Mouse (Mus musculus): ENCODE measurements around the gene Bok.

The Bok gene

GRCm38 (mm10) chr1:93689901-93690496 is 4.5 kb downstream of the Bok start:
- no peak for DNase-seq (ENCODE audit: low read depth, low spot score)

- DNase-seq (ENCODE audit: low read depth, low spot score) = no peak
Observed at GRCm38 (mm10) chr1:93691106-93691505, 5.6 kb downstream of the Bok start.

- DNase-seq (ENCODE audit: low read depth, low spot score) = no peak
Observed at GRCm38 (mm10) chr1:93691786-93692357, 6.4 kb downstream of the Bok start.

GRCm38 (mm10) chr1:93692773-93693172 is 7.3 kb downstream of the Bok start:
- DNase-seq (ENCODE audit: low read depth, low spot score) = no peak

- no peak for DNase-seq (ENCODE audit: low read depth, low spot score)
Observed at GRCm38 (mm10) chr1:93693502-93693901, 8.0 kb downstream of the Bok start.

- DNase-seq (ENCODE audit: low read depth, low spot score) = no peak
Observed at GRCm38 (mm10) chr1:93693943-93694342, 8.5 kb downstream of the Bok start.

- DNase-seq (ENCODE audit: low read depth, low spot score) = no peak
Observed at GRCm38 (mm10) chr1:93694966-93695365, 9.5 kb downstream of the Bok start.

GRCm38 (mm10) chr1:93697317-93697716 is 11.9 kb downstream of the Bok start:
- DNase-seq (ENCODE audit: low read depth, low spot score) = no peak

GRCm38 (mm10) chr1:93699159-93699558 is 13.7 kb downstream of the Bok start:
- DNase-seq (ENCODE audit: low read depth, low spot score) = no peak

- no peak for DNase-seq (ENCODE audit: low read depth, low spot score)
Observed at GRCm38 (mm10) chr1:93702106-93702505, 16.6 kb downstream of the Bok start.

GRCm38 (mm10) chr1:93703472-93704048 is 18.1 kb downstream of the Bok start:
- no peak for DNase-seq (ENCODE audit: low read depth, low spot score)

- DNase-seq (ENCODE audit: low read depth, low spot score) = no peak
Observed at GRCm38 (mm10) chr1:93704341-93704740, 18.9 kb downstream of the Bok start.

- DNase-seq (ENCODE audit: low read depth, low spot score) = peak; percentile 72
Observed at GRCm38 (mm10) chr1:93705389-93705788, 19.9 kb downstream of the Bok start.

- no peak for DNase-seq (ENCODE audit: low read depth, low spot score)
Observed at GRCm38 (mm10) chr1:93716166-93716565, 30.7 kb downstream of the Bok start.

- DNase-seq (ENCODE audit: low read depth, low spot score) = no peak
Observed at GRCm38 (mm10) chr1:93721557-93721956, 36.1 kb downstream of the Bok start.

GRCm38 (mm10) chr1:93724623-93725022 is 39.2 kb downstream of the Bok start:
- DNase-seq (ENCODE audit: low read depth, low spot score) = no peak

GRCm38 (mm10) chr1:93725665-93726064 is 40.2 kb downstream of the Bok start:
- DNase-seq (ENCODE audit: low read depth, low spot score) = no peak

- no peak for DNase-seq (ENCODE audit: low read depth, low spot score)
Observed at GRCm38 (mm10) chr1:93726116-93726515, 40.7 kb downstream of the Bok start.

- DNase-seq (ENCODE audit: low read depth, low spot score) = peak; percentile 72
Observed at GRCm38 (mm10) chr1:93726974-93727373, 41.5 kb downstream of the Bok start.

GRCm38 (mm10) chr1:93731103-93731502 is 45.6 kb downstream of the Bok start:
- no peak for DNase-seq (ENCODE audit: low read depth, low spot score)

GRCm38 (mm10) chr1:93731880-93732281 is 46.4 kb downstream of the Bok start:
- peak; percentile 72 for DNase-seq (ENCODE audit: low read depth, low spot score)

- no peak for DNase-seq (ENCODE audit: low read depth, low spot score)
Observed at GRCm38 (mm10) chr1:93735859-93736258, 50.4 kb downstream of the Bok start.

- DNase-seq (ENCODE audit: low read depth, low spot score) = peak; percentile 82
Observed at GRCm38 (mm10) chr1:93737711-93738110, 52.3 kb downstream of the Bok start.
